Mouse (Mus musculus): ENCODE measurements at regions not wholly inside any gene's neighbourhood (a gene's known extent, or its start where the extent isn't known, plus 50 kb on each side); places are given as distances from the start of the nearest gene placed in this dataset.
A peak's percentile ranks its signal among the peaks of the same experiment; 100 is the strongest.

- 58% methylated on average over 3 of the region's 3 CpGs for WGBS
- Histone ChIP-seq H3K9ac (no peak overlapping the region), H3K4me1 (replicated peaks) (peaks cover 14% of the 10 kb centered on the region), H3K4me3 (no peak overlapping the region), H3K27ac (no peak overlapping the region), H3K36me3 (no peaks in the 10 kb centered on the region), H3K9me3 (replicated peaks) (no peaks in the 10 kb centered on the region), H3K4me2 (no peak overlapping the region), H3K27me3 (no peaks in the 10 kb centered on the region)
- no peak for ATAC-seq (replicated peaks; ENCODE audit: insufficient number of reproducible peaks, insufficient read depth, low FRiP score, low read depth)
These were observed 545.8 kb upstream of the Tenm3 start for GRCm38 (mm10) chr8:49389525-49389924.

GRCm38 (mm10) chr8:49387587-49387986 is 543.8 kb upstream of the Tenm3 start:
- no peaks in the 10 kb centered on the region for H3K27me3 ChIP-seq
- H3K4me2 ChIP-seq: no peak overlapping the region
- peak overlapping the region; percentile 35 for H3K27ac ChIP-seq
- peaks cover 14% of the 10 kb centered on the region for H3K4me1 ChIP-seq (replicated peaks)
- H3K4me3 ChIP-seq: no peak overlapping the region
- no peak for ATAC-seq (replicated peaks; ENCODE audit: insufficient number of reproducible peaks, insufficient read depth, low FRiP score, low read depth)
- H3K9me3 ChIP-seq (replicated peaks): no peaks in the 10 kb centered on the region
- H3K9ac ChIP-seq: no peak overlapping the region
- 29% methylated on average over 2 of the region's 2 CpGs for WGBS
- no peaks in the 10 kb centered on the region for H3K36me3 ChIP-seq

- Histone ChIP-seq H3K9ac (no peak overlapping the region), H3K9me3 (replicated peaks) (no peaks in the 10 kb centered on the region), H3K4me3 (no peak overlapping the region), H3K27ac (no peak overlapping the region), H3K4me1 (replicated peaks) (no peaks in the 10 kb centered on the region), H3K27me3 (no peaks in the 10 kb centered on the region), H3K36me3 (no peaks in the 10 kb centered on the region), H3K4me2 (no peak overlapping the region)
- ATAC-seq (replicated peaks; ENCODE audit: insufficient number of reproducible peaks, insufficient read depth, low FRiP score, low read depth): no peak
- 87% methylated on average over 9 of the region's 9 CpGs for WGBS
These were observed 528.9 kb upstream of the Tenm3 start for GRCm38 (mm10) chr8:49372686-49373085.

- no peak overlapping the region for H3K4me2 ChIP-seq
- 80% methylated on average over 2 of the region's 2 CpGs for WGBS
- no peak overlapping the region for H3K4me3 ChIP-seq
- no peaks in the 10 kb centered on the region for H3K4me1 ChIP-seq (replicated peaks)
- H3K9me3 ChIP-seq (replicated peaks): no peaks in the 10 kb centered on the region
- H3K9ac ChIP-seq: no peak overlapping the region
- H3K36me3 ChIP-seq: no peaks in the 10 kb centered on the region
- no peak overlapping the region for H3K27ac ChIP-seq
- no peaks in the 10 kb centered on the region for H3K27me3 ChIP-seq
- no peak for ATAC-seq (replicated peaks; ENCODE audit: insufficient number of reproducible peaks, insufficient read depth, low FRiP score, low read depth)
These were observed 518.9 kb upstream of the Tenm3 start for GRCm38 (mm10) chr8:49362682-49363081.

GRCm38 (mm10) chr8:49361443-49361842 is 517.7 kb upstream of the Tenm3 start:
- ATAC-seq (replicated peaks; ENCODE audit: insufficient number of reproducible peaks, insufficient read depth, low FRiP score, low read depth): no peak
- 87% methylated on average over 2 of the region's 2 CpGs for WGBS
- no peak overlapping the region for H3K4me3 ChIP-seq

GRCm38 (mm10) chr8:49360121-49360520 is 516.4 kb upstream of the Tenm3 start:
- ATAC-seq (replicated peaks; ENCODE audit: insufficient number of reproducible peaks, insufficient read depth, low FRiP score, low read depth): no peak

More at GRCm38 (mm10) chr8:49361443-49361842, 517.7 kb upstream of the Tenm3 start:
- H3K9me3 ChIP-seq (replicated peaks): no peaks in the 10 kb centered on the region
- H3K27me3 ChIP-seq: no peaks in the 10 kb centered on the region
- H3K9ac ChIP-seq: no peak overlapping the region
- no peaks in the 10 kb centered on the region for H3K4me1 ChIP-seq (replicated peaks)
- H3K36me3 ChIP-seq: no peaks in the 10 kb centered on the region
- no peak overlapping the region for H3K27ac ChIP-seq
- H3K4me2 ChIP-seq: no peak overlapping the region

GRCm38 (mm10) chr8:49359671-49360070 is 515.9 kb upstream of the Tenm3 start:
- Histone ChIP-seq H3K9ac (no peak overlapping the region), H3K4me3 (no peak overlapping the region), H3K4me2 (no peak overlapping the region), H3K27ac (no peak overlapping the region), H3K36me3 (no peaks in the 10 kb centered on the region), H3K4me1 (replicated peaks) (no peaks in the 10 kb centered on the region), H3K27me3 (no peaks in the 10 kb centered on the region), H3K9me3 (replicated peaks) (no peaks in the 10 kb centered on the region)
- 87% methylated on average over 9 of the region's 9 CpGs for WGBS
- no peak for ATAC-seq (replicated peaks; ENCODE audit: insufficient number of reproducible peaks, insufficient read depth, low FRiP score, low read depth)

More at GRCm38 (mm10) chr8:49360121-49360520, 516.4 kb upstream of the Tenm3 start:
- Histone ChIP-seq H3K36me3 (no peaks in the 10 kb centered on the region), H3K4me2 (no peak overlapping the region), H3K27ac (no peak overlapping the region), H3K9ac (no peak overlapping the region), H3K9me3 (replicated peaks) (no peaks in the 10 kb centered on the region), H3K27me3 (no peaks in the 10 kb centered on the region), H3K4me1 (replicated peaks) (no peaks in the 10 kb centered on the region), H3K4me3 (no peak overlapping the region)
- 83% methylated on average over 4 of the region's 4 CpGs for WGBS

GRCm38 (mm10) chr8:49348602-49349001 is 504.9 kb upstream of the Tenm3 start:
- Histone ChIP-seq H3K4me3 (no peak overlapping the region), H3K9ac (no peak overlapping the region), H3K9me3 (replicated peaks) (no peaks in the 10 kb centered on the region), H3K27me3 (no peaks in the 10 kb centered on the region), H3K4me1 (replicated peaks) (peaks cover 4% of the 10 kb centered on the region; the same call in 1 of the 2 replicates), H3K36me3 (no peaks in the 10 kb centered on the region), H3K4me2 (no peak overlapping the region), H3K27ac (no peak overlapping the region)
- WGBS: 60% methylated on average over 3 of the region's 3 CpGs
- no peak for ATAC-seq (replicated peaks; ENCODE audit: insufficient number of reproducible peaks, insufficient read depth, low FRiP score, low read depth)

GRCm38 (mm10) chr8:49338716-49339115 is 495.0 kb upstream of the Tenm3 start:
- Histone ChIP-seq H3K36me3 (no peaks in the 10 kb centered on the region), H3K9me3 (replicated peaks) (no peaks in the 10 kb centered on the region), H3K4me2 (no peak overlapping the region), H3K4me3 (no peak overlapping the region), H3K9ac (no peak overlapping the region), H3K4me1 (replicated peaks) (no peaks in the 10 kb centered on the region), H3K27me3 (no peaks in the 10 kb centered on the region), H3K27ac (no peak overlapping the region)
- ATAC-seq (replicated peaks; ENCODE audit: insufficient number of reproducible peaks, insufficient read depth, low FRiP score, low read depth): no peak
- WGBS: 89% methylated on average over 4 of the region's 4 CpGs

GRCm38 (mm10) chr8:49326980-49327379 is 483.2 kb upstream of the Tenm3 start:
- Histone ChIP-seq H3K4me1 (replicated peaks) (no peaks in the 10 kb centered on the region), H3K27ac (no peak overlapping the region), H3K4me3 (no peak overlapping the region), H3K9ac (no peak overlapping the region), H3K36me3 (no peaks in the 10 kb centered on the region), H3K9me3 (replicated peaks) (no peaks in the 10 kb centered on the region), H3K4me2 (no peak overlapping the region), H3K27me3 (no peaks in the 10 kb centered on the region)
- ATAC-seq (replicated peaks; ENCODE audit: insufficient number of reproducible peaks, insufficient read depth, low FRiP score, low read depth): no peak
- 82% methylated on average over 4 of the region's 4 CpGs for WGBS

- Histone ChIP-seq H3K9ac (no peak overlapping the region), H3K27ac (no peak overlapping the region)
- 71% methylated on average over 3 of the region's 3 CpGs for whole genome bisulfite sequencing
These were observed 477.7 kb upstream of the Tenm3 start for GRCm38 (mm10) chr8:49321404-49321803.

GRCm38 (mm10) chr8:49313483-49314278 is 469.9 kb upstream of the Tenm3 start:
- ATAC-seq (replicated peaks; ENCODE audit: insufficient number of reproducible peaks, insufficient read depth, low FRiP score, low read depth): no peak
- no peak overlapping the region for H3K27ac ChIP-seq
- H3K9ac ChIP-seq: no peak overlapping the region
- H3K27me3 ChIP-seq: no peaks in the 10 kb centered on the region
- H3K9me3 ChIP-seq (replicated peaks): no peaks in the 10 kb centered on the region
- no peak overlapping the region for H3K4me2 ChIP-seq
- H3K4me3 ChIP-seq: no peak overlapping the region
- H3K36me3 ChIP-seq: no peaks in the 10 kb centered on the region
- 50% methylated on average over 10 of the region's 10 CpGs for WGBS
- peaks cover 10% of the 10 kb centered on the region for H3K4me1 ChIP-seq (replicated peaks)

More at GRCm38 (mm10) chr8:49321404-49321803, 477.7 kb upstream of the Tenm3 start:
- H3K4me2 ChIP-seq: no peak overlapping the region
- H3K9me3 ChIP-seq (replicated peaks): no peaks in the 10 kb centered on the region
- ATAC-seq (replicated peaks; ENCODE audit: insufficient number of reproducible peaks, insufficient read depth, low FRiP score, low read depth): no peak
- no peaks in the 10 kb centered on the region for H3K36me3 ChIP-seq
- H3K4me1 ChIP-seq (replicated peaks): no peaks in the 10 kb centered on the region
- H3K4me3 ChIP-seq: no peak overlapping the region
- no peaks in the 10 kb centered on the region for H3K27me3 ChIP-seq
